Mouse (Mus musculus): ENCODE measurements around the gene Rtbdn.
A peak's percentile ranks its signal among the peaks of the same experiment; 100 is the strongest.

Rtbdn gene

DNA sequence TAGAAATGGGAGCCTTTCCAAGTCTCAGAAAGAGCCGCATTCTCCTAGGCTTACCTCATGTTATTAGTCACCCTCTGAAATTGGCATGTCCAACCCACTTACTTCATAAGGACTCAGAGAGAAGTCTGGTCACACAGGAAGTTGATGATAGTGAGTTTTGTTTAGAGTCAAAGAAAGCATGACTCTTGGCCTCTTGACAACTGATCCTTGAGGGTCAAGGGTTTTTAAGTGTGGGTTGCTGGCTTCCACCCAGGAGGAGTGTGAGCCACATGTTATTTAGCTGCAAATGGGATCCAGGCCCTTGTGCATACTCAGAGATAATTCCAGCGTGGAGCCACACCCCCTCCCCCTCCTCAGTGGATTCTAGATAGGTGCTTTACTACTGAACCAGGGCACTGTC is 25.2 kb upstream of the Rtbdn start:
- DNase-seq (ENCODE audit: low read depth, low spot score): no peak

GRCm38 (mm10) chr8:84925557-84925956 is 21.2 kb upstream of the Rtbdn start:
- DNase-seq (ENCODE audit: low read depth, low spot score): no peak

DNA sequence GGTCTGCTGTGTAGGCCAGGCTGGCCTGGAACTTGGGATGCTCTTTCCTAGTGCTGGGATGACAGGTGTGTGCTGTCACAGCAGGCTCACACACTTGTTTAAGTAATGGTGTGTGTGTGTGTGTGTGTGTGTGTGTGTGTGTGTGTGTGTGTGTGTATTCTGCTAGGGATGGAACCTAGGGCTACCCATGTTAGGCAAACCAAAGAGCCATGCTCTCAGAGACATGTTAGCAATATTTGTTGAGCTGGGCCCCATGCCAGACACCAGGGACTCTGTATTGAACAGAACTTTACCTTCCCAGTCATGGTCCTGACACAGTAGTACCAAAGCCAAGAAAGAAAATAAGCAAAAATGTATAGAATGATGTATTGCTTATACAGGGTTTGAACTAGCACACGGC is 19.3 kb upstream of the Rtbdn start:
- DNase-seq (ENCODE audit: low read depth, low spot score): no peak

DNA sequence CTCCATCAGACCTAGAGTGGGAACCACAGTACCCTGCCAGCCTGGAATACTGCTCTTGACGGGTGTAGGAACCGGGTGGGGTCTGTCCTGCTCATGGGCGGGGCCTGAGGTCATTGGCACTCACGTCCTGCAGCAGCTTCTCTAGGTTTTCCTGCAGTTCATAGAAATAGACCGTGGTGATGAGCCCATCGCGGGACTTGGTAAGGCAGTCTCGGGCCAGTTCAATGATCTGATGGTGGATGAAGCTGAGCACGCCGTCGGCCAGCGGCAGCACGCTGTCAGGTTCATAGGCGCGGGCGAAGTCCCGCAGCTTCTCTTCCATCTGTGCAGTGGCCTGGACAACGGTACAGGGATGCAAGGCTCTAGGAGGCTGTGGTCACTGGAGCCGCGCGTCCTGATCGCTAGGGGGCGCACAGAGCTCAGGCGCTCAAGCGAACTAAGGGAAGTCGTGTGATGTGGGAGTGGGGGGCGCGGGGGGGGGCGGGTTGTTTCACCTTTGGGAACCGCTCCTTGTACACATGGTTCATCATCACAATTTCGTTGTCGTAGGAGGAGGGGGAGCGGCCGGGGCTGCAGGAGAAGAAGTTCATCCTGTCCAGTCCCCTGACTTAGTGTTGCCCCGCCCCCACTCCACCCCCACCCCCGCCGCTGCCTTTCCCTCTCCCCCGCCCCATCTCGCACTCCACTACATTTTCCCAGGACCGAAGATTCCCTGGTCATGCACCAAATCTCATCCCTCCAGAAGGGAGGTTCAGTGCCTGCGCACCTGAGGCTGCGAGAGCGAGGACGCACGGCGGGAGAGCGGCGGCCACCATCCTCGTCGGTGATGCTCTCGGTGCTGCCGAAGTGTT is 18.1 kb upstream of the Rtbdn start:
- DNase-seq (ENCODE audit: low read depth, low spot score): peak; percentile 53

GRCm38 (mm10) chr8:84930582-84930981 is 16.2 kb upstream of the Rtbdn start:
- no peak for DNase-seq (ENCODE audit: low read depth, low spot score)

- no peak for DNase-seq (ENCODE audit: low read depth, low spot score)
Observed at GRCm38 (mm10) chr8:84933767-84934559, 12.8 kb upstream of the Rtbdn start.

DNA sequence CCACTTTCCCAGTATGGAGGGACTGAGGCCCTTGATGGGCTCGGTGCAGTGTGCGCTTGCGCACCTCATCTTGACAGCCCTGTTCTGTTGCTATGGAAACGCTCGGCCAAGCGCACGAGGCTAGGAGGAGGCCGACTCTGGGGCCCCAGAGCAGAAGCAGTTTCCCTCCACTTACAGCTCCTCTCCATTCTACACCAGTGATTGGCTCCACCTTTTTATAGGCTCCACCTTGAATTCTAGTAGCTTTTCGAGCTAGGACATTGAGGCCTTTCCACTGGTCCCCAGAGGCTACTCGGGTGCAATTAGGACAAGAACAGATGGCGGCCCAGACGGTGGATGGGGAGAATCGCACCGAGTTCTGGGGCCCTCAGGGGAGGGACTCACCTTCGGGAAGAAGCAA is 11.9 kb upstream of the Rtbdn start:
- DNase-seq (ENCODE audit: low read depth, low spot score): no peak

GRCm38 (mm10) chr8:84935489-84935888 is 11.3 kb upstream of the Rtbdn start:
- no peak for DNase-seq (ENCODE audit: low read depth, low spot score)

- no peak for DNase-seq (ENCODE audit: low read depth, low spot score)
Observed at GRCm38 (mm10) chr8:84936041-84936961, 10.5 kb upstream of the Rtbdn start.

DNA sequence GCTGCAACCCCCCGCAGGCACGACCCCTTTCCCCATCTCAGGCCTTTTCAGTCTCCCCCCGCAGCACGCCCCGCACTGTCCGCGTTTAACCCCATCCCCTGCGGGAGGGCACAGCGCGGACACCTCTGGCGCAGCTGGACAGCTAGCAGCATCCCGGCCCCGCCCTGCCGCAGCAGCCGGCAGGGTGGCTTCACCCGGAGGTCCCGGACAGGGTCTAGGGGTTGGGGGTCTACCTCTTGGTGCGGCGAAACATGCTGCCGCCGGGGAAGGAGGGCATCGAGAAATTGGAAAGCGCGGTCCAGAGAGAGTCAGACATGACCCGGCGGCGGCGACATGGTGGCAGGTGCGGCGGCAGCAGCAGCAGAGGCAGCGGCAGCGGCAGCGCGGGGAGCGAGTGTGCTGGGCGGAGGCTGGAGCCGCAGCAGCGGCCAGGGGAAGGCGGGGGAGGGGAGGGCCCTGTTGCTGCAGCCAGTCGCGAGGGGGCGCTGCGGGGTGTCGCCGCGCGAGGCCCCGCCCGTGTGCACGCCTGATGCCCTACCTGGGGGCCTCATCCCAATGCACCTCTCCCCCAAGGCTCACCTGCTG is 9.7 kb upstream of the Rtbdn start, which contains the start of gene Mast1:
Mast1 (minus strand) TSS at position 398 of the 585 bp plus-strand sequence.
- peak; percentile 82 for DNase-seq (ENCODE audit: low read depth, low spot score)

DNA sequence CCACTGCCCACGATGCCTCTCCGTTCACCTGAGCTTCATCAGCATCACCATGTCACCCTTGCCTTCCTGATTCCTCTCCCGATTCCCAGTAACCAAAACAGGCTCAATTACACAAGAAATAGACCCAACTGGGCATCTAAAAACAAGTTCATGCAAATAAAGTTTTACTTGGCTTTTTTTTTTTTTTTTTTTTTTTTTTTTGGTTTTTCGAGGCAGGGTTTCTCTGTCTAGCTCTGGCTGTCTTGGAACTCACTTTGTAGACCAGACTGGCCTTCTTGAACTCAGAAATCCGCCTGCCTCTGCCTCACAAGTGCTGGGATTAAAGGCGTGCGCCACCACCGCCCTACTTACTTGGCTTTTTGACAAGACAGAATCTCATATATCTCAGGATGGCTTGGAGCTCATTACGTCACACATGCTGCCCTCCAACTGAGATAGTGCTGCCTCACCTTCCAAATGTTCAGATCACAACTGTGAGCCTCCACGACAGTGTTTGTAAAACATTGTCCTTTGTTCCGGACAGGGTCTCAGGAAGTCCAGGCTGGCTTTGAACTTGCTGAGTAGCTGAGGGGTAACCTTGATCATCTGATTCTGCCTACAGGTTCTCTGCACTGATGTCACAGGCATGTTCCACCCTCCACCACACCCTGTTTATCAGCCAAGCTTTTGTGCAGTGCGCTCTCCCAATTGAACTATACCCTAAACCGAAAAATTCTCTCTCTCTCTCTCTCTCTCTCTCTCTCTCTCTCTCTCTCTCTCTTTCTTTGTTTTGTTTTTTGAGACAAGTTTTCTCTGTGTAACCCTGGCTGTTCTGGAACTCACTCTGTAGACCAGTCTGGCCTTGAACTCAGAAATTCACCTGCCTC is 8.9 kb upstream of the Rtbdn start:
- DNase-seq (ENCODE audit: low read depth, low spot score): no peak

DNA sequence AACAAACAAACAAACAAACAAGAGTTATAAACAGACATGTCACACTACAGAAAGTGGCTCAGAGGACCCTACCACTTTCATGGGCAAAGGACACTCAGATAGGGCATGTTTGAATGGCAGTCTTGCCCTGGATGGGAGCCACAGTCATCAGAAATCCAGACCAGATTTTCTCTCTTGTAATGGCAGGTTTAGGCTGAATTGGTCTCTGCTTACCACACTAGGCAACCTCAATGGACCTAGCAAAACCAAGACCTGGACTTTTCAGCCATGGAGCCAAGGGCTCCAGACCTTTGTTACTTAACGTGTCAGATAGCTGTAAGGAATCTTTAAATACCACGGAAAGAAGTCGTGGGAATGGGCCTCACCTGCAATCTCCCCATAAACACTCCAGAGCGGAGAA is 3.1 kb upstream of the Rtbdn start:
- DNase-seq (ENCODE audit: low read depth, low spot score): no peak

- DNase-seq (ENCODE audit: low read depth, low spot score): peak; percentile 66
Observed at GRCm38 (mm10) chr8:84944478-84945160, 2.2 kb upstream of the Rtbdn start.

GRCm38 (mm10) chr8:84945235-84945632 is 1.6 kb upstream of the Rtbdn start:
- no peak for DNase-seq (ENCODE audit: low read depth, low spot score)

- peak; percentile 39 for DNase-seq (ENCODE audit: low read depth, low spot score)
Observed at GRCm38 (mm10) chr8:84945633-84946527, 911 bp upstream of the Rtbdn start.

DNA sequence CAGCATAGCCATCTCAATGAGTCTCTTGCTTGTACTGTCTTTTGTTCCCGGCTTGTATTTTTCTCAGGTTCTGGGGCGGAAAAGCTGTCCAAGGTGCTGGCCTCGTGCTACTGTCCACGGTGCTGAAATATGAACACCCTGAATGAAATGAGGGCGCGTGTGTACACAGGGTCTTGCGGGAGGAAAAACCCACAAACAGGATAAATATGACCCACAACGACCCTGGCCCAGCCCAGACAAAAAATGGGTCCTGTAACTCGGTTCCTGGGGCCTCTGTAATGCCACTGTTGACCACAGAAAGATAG is 402 bp downstream of the Rtbdn start:
- peak; percentile 43 for DNase-seq (ENCODE audit: low read depth, low spot score)

- no peak for DNase-seq (ENCODE audit: low read depth, low spot score)
Observed at GRCm38 (mm10) chr8:84949753-84950152, 3.0 kb downstream of the Rtbdn start.

- peak; percentile 44 for DNase-seq (ENCODE audit: low read depth, low spot score)
Observed at GRCm38 (mm10) chr8:84952612-84953255, 5.9 kb downstream of the Rtbdn start.

All from A20 (cell line).